Mouse (Mus musculus): ENCODE measurements around the gene Bub1b. TPM values are rescaled to one million over a fixed set of nuclear protein-coding genes. Genes with fewer than 3 reads are reported as not detected.
"Not testable (repeated sequence)": the region's sequence is repeated elsewhere in the genome, so short reads cannot be mapped to it uniquely, and the experiment has no call there.

Gene Bub1b
- polyA plus RNA-seq, 1 experiment = 3.4 TPM

- Histone ChIP-seq H3K4me3 (replicated peaks; ENCODE audit: insufficient read depth, low read depth, low read length) (no peak overlapping the region), H3K27ac (ENCODE audit: insufficient read depth, low read length) (no peak overlapping the region), H3K27me3 (ENCODE audit: control insufficient read depth, insufficient read depth, low read length) (no peaks in the 10 kb centered on the region), H3K4me1 (ENCODE audit: control insufficient read depth, insufficient read depth, low read length) (no peaks in the 10 kb centered on the region)
- TF ChIP-seq CTCF (IDR thresholded peaks at IDR 0.05; ENCODE audit: borderline replicate concordance, insufficient read depth, low read depth, low read length) = no peak
- TF ChIP-seq POLR2A (IDR thresholded peaks at IDR 0.05; ENCODE audit: borderline replicate concordance, insufficient read depth, low read length) = no peak
- WGBS = 69% methylated on average over 3 of the region's 3 CpGs
- DNase-seq = no peak
These were observed 44.9 kb downstream of the Bub1b start for GRCm38 (mm10) chr2:118642942-118643341.

DNA sequence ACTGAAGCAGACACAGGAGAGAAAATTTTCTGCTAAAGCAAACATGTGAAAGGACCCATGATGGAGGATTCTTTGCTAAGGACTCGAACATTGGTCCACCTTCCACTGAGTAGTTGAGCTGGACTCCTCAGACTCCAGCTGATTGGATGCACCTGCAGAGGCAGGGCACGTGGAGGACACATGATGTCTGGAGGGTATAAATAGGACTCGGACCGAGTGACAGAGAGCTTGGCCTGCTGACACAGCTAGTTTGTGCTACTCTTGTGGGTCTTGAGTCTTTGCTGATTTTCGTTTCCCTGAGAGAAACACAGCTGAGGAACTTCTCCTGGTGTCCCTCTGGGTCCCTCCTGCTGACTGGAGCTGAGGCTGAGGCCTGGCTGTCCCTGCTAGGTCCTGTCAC is 48.7 kb downstream of the Bub1b start:
- H3K27ac ChIP-seq (ENCODE audit: insufficient read depth, low read length) = no peak overlapping the region
- H3K4me3 ChIP-seq (replicated peaks; ENCODE audit: insufficient read depth, low read depth, low read length) = no peak overlapping the region
- TF ChIP-seq CTCF (IDR thresholded peaks at IDR 0.05; ENCODE audit: borderline replicate concordance, insufficient read depth, low read depth, low read length) = no peak
- no peak for TF ChIP-seq POLR2A (IDR thresholded peaks at IDR 0.05; ENCODE audit: borderline replicate concordance, insufficient read depth, low read length)
- no peaks in the 10 kb centered on the region for H3K4me1 ChIP-seq (ENCODE audit: control insufficient read depth, insufficient read depth, low read length)
- DNase-seq = no peak
- WGBS = 90% methylated on average over 5 of the region's 5 CpGs
- no peaks in the 10 kb centered on the region for H3K27me3 ChIP-seq (ENCODE audit: control insufficient read depth, insufficient read depth, low read length)

DNA sequence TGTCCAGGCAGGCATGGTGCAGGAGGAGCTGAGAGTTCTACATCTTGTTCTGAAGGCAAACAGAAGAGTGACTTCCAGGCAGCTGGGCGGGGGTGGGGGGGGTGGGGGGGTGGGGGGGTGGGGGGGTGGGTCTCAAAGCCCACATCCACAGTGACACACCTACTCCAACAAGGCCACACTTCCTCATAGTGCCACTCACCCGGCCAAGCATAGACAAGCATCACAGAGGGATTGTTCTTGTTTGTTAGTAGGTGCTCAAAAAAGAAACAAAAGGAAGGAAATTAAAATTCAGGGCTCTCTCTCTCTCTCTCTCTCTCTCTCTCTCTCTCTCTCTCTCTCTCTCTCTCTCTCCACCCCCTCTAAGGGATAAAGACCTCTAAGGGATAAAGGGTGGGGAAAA is 52.7 kb downstream of the Bub1b start:
- not testable (repeated sequence) for DNase-seq; H3K27ac ChIP-seq (ENCODE audit: insufficient read depth, low read length); H3K4me3 ChIP-seq (replicated peaks; ENCODE audit: insufficient read depth, low read depth, low read length); H3K4me1 ChIP-seq (ENCODE audit: control insufficient read depth, insufficient read depth, low read length); H3K27me3 ChIP-seq (ENCODE audit: control insufficient read depth, insufficient read depth, low read length)
- 59% methylated on average over 1 of the region's 2 CpGs for WGBS

- H3K27ac ChIP-seq (ENCODE audit: insufficient read depth, low read length) = no peak overlapping the region
- TF ChIP-seq POLR2A (IDR thresholded peaks at IDR 0.05; ENCODE audit: borderline replicate concordance, insufficient read depth, low read length) (no peak), CTCF (IDR thresholded peaks at IDR 0.05; ENCODE audit: borderline replicate concordance, insufficient read depth, low read depth, low read length) (no peak)
- 32% methylated on average over 3 of the region's 3 CpGs for WGBS
- no peak overlapping the region for H3K4me3 ChIP-seq (replicated peaks; ENCODE audit: insufficient read depth, low read depth, low read length)
- H3K4me1 ChIP-seq (ENCODE audit: control insufficient read depth, insufficient read depth, low read length) = no peaks in the 10 kb centered on the region
- no peak for DNase-seq
- no peaks in the 10 kb centered on the region for H3K27me3 ChIP-seq (ENCODE audit: control insufficient read depth, insufficient read depth, low read length)
These were observed 58.8 kb downstream of the Bub1b start for GRCm38 (mm10) chr2:118656688-118657281.

GRCm38 (mm10) chr2:118658457-118658856 is 60.4 kb downstream of the Bub1b start:
- H3K27ac ChIP-seq (ENCODE audit: insufficient read depth, low read length) = no peak overlapping the region
- 60% methylated on average over 4 of the region's 4 CpGs for WGBS
- no peak for TF ChIP-seq POLR2A (IDR thresholded peaks at IDR 0.05; ENCODE audit: borderline replicate concordance, insufficient read depth, low read length)
- TF ChIP-seq CTCF (IDR thresholded peaks at IDR 0.05; ENCODE audit: borderline replicate concordance, insufficient read depth, low read depth, low read length) = no peak
- no peak for DNase-seq
- peaks cover 4% of the 10 kb centered on the region; the same call in 1 of the 2 replicates for H3K4me1 ChIP-seq (ENCODE audit: control insufficient read depth, insufficient read depth, low read length)
- no peak overlapping the region for H3K4me3 ChIP-seq (replicated peaks; ENCODE audit: insufficient read depth, low read depth, low read length)
- no peaks in the 10 kb centered on the region for H3K27me3 ChIP-seq (ENCODE audit: control insufficient read depth, insufficient read depth, low read length)

GRCm38 (mm10) chr2:118659077-118659476 is 61.1 kb downstream of the Bub1b start:
- Histone ChIP-seq H3K27me3 (ENCODE audit: control insufficient read depth, insufficient read depth, low read length) (no peaks in the 10 kb centered on the region), H3K4me3 (replicated peaks; ENCODE audit: insufficient read depth, low read depth, low read length) (no peak overlapping the region), H3K4me1 (ENCODE audit: control insufficient read depth, insufficient read depth, low read length) (peaks cover 4% of the 10 kb centered on the region; the same call in 1 of the 2 replicates), H3K27ac (ENCODE audit: insufficient read depth, low read length) (no peak overlapping the region)
- no peak for DNase-seq
- WGBS = 81% methylated on average over 1 of the region's 1 CpGs
- TF ChIP-seq CTCF (IDR thresholded peaks at IDR 0.05; ENCODE audit: borderline replicate concordance, insufficient read depth, low read depth, low read length) (no peak), POLR2A (IDR thresholded peaks at IDR 0.05; ENCODE audit: borderline replicate concordance, insufficient read depth, low read length) (no peak)

- Histone ChIP-seq H3K4me1 (ENCODE audit: control insufficient read depth, insufficient read depth, low read length) (peaks cover 4% of the 10 kb centered on the region; the same call in 1 of the 2 replicates), H3K27me3 (ENCODE audit: control insufficient read depth, insufficient read depth, low read length) (no peaks in the 10 kb centered on the region), H3K4me3 (replicated peaks; ENCODE audit: insufficient read depth, low read depth, low read length) (peak overlapping the region; percentile 71), H3K27ac (ENCODE audit: insufficient read depth, low read length) (no peak overlapping the region)
- TF ChIP-seq POLR2A (IDR thresholded peaks at IDR 0.05; ENCODE audit: borderline replicate concordance, insufficient read depth, low read length) (no peak), CTCF (IDR thresholded peaks at IDR 0.05; ENCODE audit: borderline replicate concordance, insufficient read depth, low read depth, low read length) (no peak)
- 85% methylated on average over 12 of the region's 12 CpGs for WGBS
- DNase-seq = no peak
These were observed 61.5 kb downstream of the Bub1b start for GRCm38 (mm10) chr2:118659493-118659892.

DNA sequence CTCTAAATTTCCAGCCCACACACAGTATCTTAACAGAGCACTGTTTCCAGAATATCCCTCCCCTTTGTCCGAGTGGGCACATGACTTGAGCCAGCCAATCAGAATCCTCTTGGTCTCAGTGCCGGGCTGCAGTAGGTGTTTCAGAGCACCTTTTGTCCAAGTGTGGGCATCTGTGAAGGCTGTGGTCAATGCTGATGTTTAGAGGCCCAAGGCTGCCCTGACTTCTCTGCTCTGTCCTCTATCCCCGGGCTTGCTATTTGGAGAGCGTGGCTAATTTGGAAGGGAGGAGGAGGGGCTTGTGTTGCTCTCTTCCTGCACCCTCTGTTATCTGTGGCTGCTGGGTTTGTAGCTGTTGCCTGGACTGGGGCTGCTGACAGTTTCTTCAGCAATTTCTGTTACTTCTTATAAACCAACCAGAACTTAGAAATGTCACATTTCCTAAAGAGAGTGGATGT is 62.0 kb downstream of the Bub1b start:
- peak; percentile 45 to 47 for DNase-seq
- Histone ChIP-seq H3K4me3 (replicated peaks; ENCODE audit: insufficient read depth, low read depth, low read length) (peak overlapping the region; percentile 71), H3K4me1 (ENCODE audit: control insufficient read depth, insufficient read depth, low read length) (peaks cover 4% of the 10 kb centered on the region; the same call in 1 of the 2 replicates), H3K27ac (ENCODE audit: insufficient read depth, low read length) (no peak overlapping the region), H3K27me3 (ENCODE audit: control insufficient read depth, insufficient read depth, low read length) (no peaks in the 10 kb centered on the region)
- TF ChIP-seq CTCF (IDR thresholded peaks at IDR 0.05; ENCODE audit: borderline replicate concordance, insufficient read depth, low read depth, low read length) = no peak
- TF ChIP-seq POLR2A (IDR thresholded peaks at IDR 0.05; ENCODE audit: borderline replicate concordance, insufficient read depth, low read length) = no peak
- WGBS = 2% methylated on average over 4 of the region's 4 CpGs

Data from cerebellum, adult 2 months (tissue).